23 mouse cellular contexts compared by ENCODE assay signal in the genomic region with DNA sequence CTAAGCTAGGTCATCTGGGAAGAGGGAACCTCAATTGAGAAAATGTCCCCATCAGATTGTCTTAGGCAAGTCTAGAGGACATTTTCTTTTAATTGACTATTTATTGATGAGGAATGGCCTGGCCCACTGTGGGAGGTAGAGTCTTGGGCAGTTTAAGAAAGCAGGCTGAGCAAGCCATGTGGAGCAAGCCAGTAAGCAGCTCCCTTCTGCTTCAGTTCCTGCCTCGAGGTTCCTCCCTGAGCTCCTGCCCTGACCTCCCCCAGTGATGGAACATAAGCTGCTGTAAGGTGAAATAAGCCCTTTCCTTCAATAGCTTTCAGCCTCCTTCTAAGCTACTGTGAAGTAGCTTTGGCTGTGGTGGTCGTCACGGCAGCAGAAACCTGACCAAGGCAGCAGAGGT. TPM values are rescaled to one million over a fixed set of nuclear protein-coding genes. Genes with fewer than 3 reads are reported as not detected.
DNase-seq lines count a peak whose midpoint lies in the region; TF ChIP-seq lines count a peak whose summit lies in the region.
"Had no signal": no experiment of that assay in that cellular context is flagged by ENCODE, and none has a peak within 500 bp of the region (broad histone marks: within the 10 kb centered on the region; RNA-seq: fewer than 3 reads in every experiment).

No protein-coding gene starts in this region.

- DNase-seq in spleen, adult 2 months (ENCODE audit: low read depth in 1 of 2, low spot score in 2 of 2): no peak
- no peak for DNase-seq in spleen, postnatal 36 days (ENCODE audit: low spot score in 2 of 2)
- peak; percentile 23 for DNase-seq in testis, postnatal 10 days (ENCODE audit: low spot score)
- no peak for DNase-seq in testis, postnatal 14 days (ENCODE audit: low spot score)
- DNase-seq in thymus, postnatal 4 days: peak; percentile 4
- no peak for DNase-seq in thymus, adult 18-20 months
- no peak for DNase-seq in kidney, adult 9 months
- DNase-seq: adrenal gland, adult 8-10 months; adrenal gland, postnatal 14 days; adrenal gland, postnatal 36 days; cerebellum, adult 11-12 months; cerebellum, adult 2 months; cerebellum, adult 9-10 months; cerebellum, postnatal 10 days; cerebellum, postnatal 25 days had no signal

- H3K27ac ChIP-seq in spleen, adult 2 months (ENCODE audit: insufficient read depth, low read length): peak overlapping the region; percentile 60
- H3K27ac ChIP-seq: embryonic facial prominence, embryonic 10.5 days; embryonic facial prominence, embryonic 12.5 days; forebrain, embryonic 13.5 days; forebrain, embryonic 15.5 days had no signal

- no peaks in the 10 kb centered on the region for H3K27me3 ChIP-seq in spleen, adult 2 months (ENCODE audit: control insufficient read depth, insufficient read depth, low read length)
- H3K27me3 ChIP-seq: CH12.LX; embryonic facial prominence, embryonic 12.5 days; forebrain, embryonic 13.5 days; forebrain, embryonic 15.5 days had no signal

- peaks cover 4% of the 10 kb centered on the region; the same call in 1 of the 2 replicates for H3K4me1 ChIP-seq in spleen, adult 2 months (ENCODE audit: control insufficient read depth, insufficient read depth, insufficient read length)
- H3K4me1 ChIP-seq: embryonic facial prominence, embryonic 10.5 days; embryonic facial prominence, embryonic 12.5 days; forebrain, embryonic 13.5 days; forebrain, embryonic 15.5 days had no signal

- TF ChIP-seq CTCF in spleen, adult 2 months (IDR thresholded peaks at IDR 0.05; ENCODE audit: extremely low read depth, insufficient read depth, insufficient read length, insufficient replicate concordance): no peak

- no peak overlapping the region for H3K4me3 ChIP-seq in spleen, adult 2 months (ENCODE audit: extremely low read depth, insufficient read depth, insufficient read length)
- H3K4me3 ChIP-seq: embryonic facial prominence, embryonic 10.5 days; embryonic facial prominence, embryonic 12.5 days; forebrain, embryonic 13.5 days; forebrain, embryonic 15.5 days had no signal

- TF ChIP-seq POLR2A in spleen, adult 2 months (IDR thresholded peaks at IDR 0.05; ENCODE audit: low read depth, low read length): no peak

- 68% methylated on average over 3 of the region's 3 CpGs for WGBS in spleen, adult 2 months

- H3K36me3 ChIP-seq in spleen, adult 2 months (ENCODE audit: control insufficient read depth, insufficient read depth, low read length): peaks cover 14% of the 10 kb centered on the region
- H3K36me3 ChIP-seq: embryonic facial prominence, embryonic 10.5 days; embryonic facial prominence, embryonic 12.5 days; forebrain, embryonic 15.5 days; G1E had no signal

RNA-seq across cellular contexts. Expression of gene H2-Ob, which starts 1.0 kb away (rescaled TPM):
- 318 and 334 TPM in 2 replicates for polyA plus RNA-seq in spleen, adult 2 months (2012; rRNA removed)
- polyA plus RNA-seq: embryonic facial prominence, embryonic 10.5 days; embryonic facial prominence, embryonic 12.5 days; forebrain, embryonic 11.5 days; forebrain, embryonic 13.5 days; forebrain, embryonic 15.5 days; G1E; Patski had no signal

RNA-seq across cellular contexts. Expression of gene H2-Ab1, which starts 19.7 kb away (rescaled TPM):
- 5,504 and 8,483 TPM in 2 replicates for polyA plus RNA-seq in spleen, adult 2 months (2012; rRNA removed)

RNA-seq across cellular contexts. Expression of gene Tap2, which starts 34.4 kb away (rescaled TPM):
- 83.0 and 111 TPM in 2 replicates for polyA plus RNA-seq in spleen, adult 2 months (2012; rRNA removed)

RNA-seq across cellular contexts. Expression of gene Psmb8, which starts 40.2 kb away (rescaled TPM):
- polyA plus RNA-seq in spleen, adult 2 months (2012; rRNA removed): 260 and 307 TPM in 2 replicates

RNA-seq across cellular contexts. Expression of gene H2-Aa, which starts 49.9 kb away (rescaled TPM):
- 1,846 and 1,869 TPM in 2 replicates for polyA plus RNA-seq in spleen, adult 2 months (2012; rRNA removed)
- polyA plus RNA-seq: embryonic facial prominence, embryonic 10.5 days; forebrain, embryonic 11.5 days; forebrain, embryonic 15.5 days; G1E; Patski had no signal

Comparison
In these comparisons a context has a peak if more than half of its experiments do, and no peak if none do; other contexts are left out.
1. DNase-seq: peak in testis, postnatal 10 days (single experiment) and thymus, postnatal 4 days (single experiment); none in spleen, adult 2 months (0 of 2), spleen, postnatal 36 days (0 of 2), testis, postnatal 14 days (single experiment), thymus, adult 18-20 months (0 of 2) and kidney, adult 9 months (single experiment).